Comparison of ENCODE assay signal across 7 mouse cellular contexts in genomic region chr2:33316516-33316915, GRCm38 (mm10). TPM values are rescaled to one million over a fixed set of nuclear protein-coding genes. Genes with fewer than 3 reads are reported as not detected.
A peak's percentile ranks its signal among the peaks of the same experiment; 100 is the strongest.
DNase-seq lines count a peak whose midpoint lies in the region; ATAC-seq and TF ChIP-seq lines count a peak whose summit lies in the region.

No protein-coding gene starts in this region.

- ATAC-seq in intestine, postnatal 0 days = peak; percentile 79
- ATAC-seq in limb, embryonic 11.5 days (ENCODE audit: insufficient number of reproducible peaks, low FRiP score, low TSS enrichment, low read depth) = peak; percentile 79
- ATAC-seq in midbrain, embryonic 15.5 days (replicated peaks) = peak; percentile 80

- peak overlapping the region; percentile 78 for H3K27ac ChIP-seq in embryonic facial prominence, embryonic 10.5 days (replicated peaks)
- H3K27ac ChIP-seq in intestine, postnatal 0 days (ENCODE audit: low read depth, low read length) = no peak overlapping the region
- H3K27ac ChIP-seq in limb, embryonic 11.5 days (replicated peaks; ENCODE audit: low read depth, low read length) = no peak overlapping the region; the same call in 1 of the 2 replicates
- H3K27ac ChIP-seq in midbrain, embryonic 15.5 days = 0 out of 2 replicates have a peak overlapping the region, but pooled peaks have one; percentile 39
- H3K27ac ChIP-seq in spleen, adult 2 months (ENCODE audit: insufficient read depth, low read length) = no peak overlapping the region

- no peaks in the 10 kb centered on the region for H3K36me3 ChIP-seq in embryonic facial prominence, embryonic 10.5 days (replicated peaks)
- no peaks in the 10 kb centered on the region for H3K36me3 ChIP-seq in intestine, postnatal 0 days (ENCODE audit: control insufficient read depth, insufficient read depth)
- H3K36me3 ChIP-seq in limb, embryonic 11.5 days (ENCODE audit: control insufficient read depth, insufficient read depth, low read length) = 0 out of 2 replicates have a peak, but pooled peaks cover 2% of the 10 kb centered on the region
- peaks cover 1% of the 10 kb centered on the region; the same call in 1 of the 2 replicates for H3K36me3 ChIP-seq in midbrain, embryonic 15.5 days (replicated peaks)
- H3K36me3 ChIP-seq in spleen, adult 2 months (ENCODE audit: control insufficient read depth, insufficient read depth, low read length) = no peaks in the 10 kb centered on the region

- 27% methylated on average over 7 of the region's 7 CpGs for WGBS in embryonic facial prominence, embryonic 10.5 days
- WGBS in intestine, postnatal 0 days = 51% methylated on average over 7 of the region's 7 CpGs
- 37% methylated on average over 7 of the region's 7 CpGs for WGBS in limb, embryonic 11.5 days
- 16% methylated on average over 7 of the region's 7 CpGs for WGBS in midbrain, embryonic 15.5 days
- WGBS in spleen, adult 2 months = 65% methylated on average over 7 of the region's 7 CpGs

- TF ChIP-seq POLR2A in spleen, adult 2 months (IDR thresholded peaks at IDR 0.05; ENCODE audit: low read depth, low read length) = no peak

- peaks cover 53% of the 10 kb centered on the region for H3K4me1 ChIP-seq in embryonic facial prominence, embryonic 10.5 days
- H3K4me1 ChIP-seq in intestine, postnatal 0 days (replicated peaks; ENCODE audit: control insufficient read depth, insufficient read depth, low read length) = no peaks in the 10 kb centered on the region
- peaks cover 22% of the 10 kb centered on the region for H3K4me1 ChIP-seq in limb, embryonic 11.5 days (ENCODE audit: control insufficient read depth, insufficient read depth, low read length)
- H3K4me1 ChIP-seq in midbrain, embryonic 15.5 days = peaks cover 11% of the 10 kb centered on the region
- H3K4me1 ChIP-seq in spleen, adult 2 months (ENCODE audit: control insufficient read depth, insufficient read depth, insufficient read length) = no peaks in the 10 kb centered on the region

- H3K27me3 ChIP-seq in embryonic facial prominence, embryonic 10.5 days (replicated peaks; ENCODE audit: low read depth, poor library complexity, severe bottlenecking) = 0 out of 2 replicates have a peak, but pooled peaks cover 1% of the 10 kb centered on the region
- H3K27me3 ChIP-seq in intestine, postnatal 0 days (replicated peaks; ENCODE audit: control insufficient read depth, insufficient read depth, low read length) = no peaks in the 10 kb centered on the region
- no peaks in the 10 kb centered on the region for H3K27me3 ChIP-seq in limb, embryonic 11.5 days (ENCODE audit: control insufficient read depth, insufficient read depth, low read length)
- H3K27me3 ChIP-seq in midbrain, embryonic 15.5 days (replicated peaks) = no peaks in the 10 kb centered on the region
- H3K27me3 ChIP-seq in spleen, adult 2 months (ENCODE audit: control insufficient read depth, insufficient read depth, low read length) = no peaks in the 10 kb centered on the region

- no peak overlapping the region for H3K4me3 ChIP-seq in embryonic facial prominence, embryonic 10.5 days
- no peak overlapping the region for H3K4me3 ChIP-seq in intestine, postnatal 0 days (ENCODE audit: low read depth, low read length)
- H3K4me3 ChIP-seq in limb, embryonic 11.5 days (ENCODE audit: low read depth, low read length) = no peak overlapping the region
- H3K4me3 ChIP-seq in midbrain, embryonic 15.5 days = no peak overlapping the region
- no peak overlapping the region for H3K4me3 ChIP-seq in spleen, adult 2 months (ENCODE audit: extremely low read depth, insufficient read depth, insufficient read length)

- DNase-seq in adrenal gland, postnatal 25 days = peak; percentile 63
- DNase-seq in embryonic facial prominence, embryonic 10.5 days (ENCODE audit: low spot score) = peak; percentile 85
- peak; percentile 100 for DNase-seq in heart, adult 11 months
- DNase-seq in limb, embryonic 11.5 days (ENCODE audit: low spot score) = peak; percentile 77
- peak in 1 of 2 experiments; percentile 13 for DNase-seq in spleen, adult 2 months (ENCODE audit: low read depth in 1 of 2, low spot score in 2 of 2)

- no peak overlapping the region for H3K4me2 ChIP-seq in intestine, postnatal 0 days (replicated peaks; ENCODE audit: low read depth)
- no peak overlapping the region for H3K4me2 ChIP-seq in limb, embryonic 11.5 days (ENCODE audit: low read depth, severe bottlenecking)
- no peak overlapping the region for H3K4me2 ChIP-seq in midbrain, embryonic 15.5 days

- peak; percentile 94 for TF ChIP-seq CTCF in intestine, postnatal 0 days (IDR thresholded peaks at IDR 0.05; ENCODE audit: low read depth)
- TF ChIP-seq CTCF in spleen, adult 2 months (IDR thresholded peaks at IDR 0.05; ENCODE audit: extremely low read depth, insufficient read depth, insufficient read length, insufficient replicate concordance) = 0 out of 2 replicates have a peak, but pooled peaks have one; percentile 22

- no peaks in the 10 kb centered on the region for H3K9me3 ChIP-seq in embryonic facial prominence, embryonic 10.5 days
- no peaks in the 10 kb centered on the region for H3K9me3 ChIP-seq in intestine, postnatal 0 days (ENCODE audit: control insufficient read depth)
- H3K9me3 ChIP-seq in limb, embryonic 11.5 days (ENCODE audit: control insufficient read depth, low read length) = no peaks in the 10 kb centered on the region
- no peaks in the 10 kb centered on the region for H3K9me3 ChIP-seq in midbrain, embryonic 15.5 days

- H3K9ac ChIP-seq in intestine, postnatal 0 days (ENCODE audit: low read depth, low read length) = no peak overlapping the region
- 0 out of 2 replicates have a peak overlapping the region, but pooled peaks have one; percentile 30 for H3K9ac ChIP-seq in limb, embryonic 11.5 days (ENCODE audit: low read length)
- H3K9ac ChIP-seq in midbrain, embryonic 15.5 days = no peak overlapping the region

RNA-seq across cellular contexts. Expression of gene Ralgps1, which starts 54.8 kb away (rescaled TPM):
- total RNA-seq in adrenal gland, postnatal 25 days (2021) = 5.7 and 5.8 TPM in 2 replicates
- 4.8 and 5.5 TPM in 2 replicates for polyA plus RNA-seq in embryonic facial prominence, embryonic 10.5 days (2016; fragmentation: Nextera tagmentation; extraction: Ambion mirVana)
- polyA plus RNA-seq in intestine, postnatal 0 days (2015; fragmentation: Nextera tagmentation; extraction: Ambion mirVana) = 4.0 and 4.9 TPM in 2 replicates
- polyA plus RNA-seq in limb, embryonic 11.5 days (2014; fragmentation: Nextera tagmentation; extraction: Ambion mirVana) = 4.6 and 5.0 TPM in 2 replicates
- 47.6 and 53.1 TPM in 2 replicates for polyA plus RNA-seq in midbrain, embryonic 15.5 days (2015; fragmentation: Nextera tagmentation; extraction: Ambion mirVana)
- polyA plus RNA-seq in spleen, adult 2 months (2012; rRNA removed) = 4.5 and 4.8 TPM in 2 replicates

Comparison
In these comparisons a context has a peak if more than half of its experiments do, and no peak if none do; other contexts are left out.
1. H3K27ac ChIP-seq: peak in embryonic facial prominence, embryonic 10.5 days (single experiment) and midbrain, embryonic 15.5 days (single experiment); none in intestine, postnatal 0 days (single experiment), limb, embryonic 11.5 days (single experiment) and spleen, adult 2 months (single experiment).
2. Peak in every context shown above with its lines, with median percentiles within 50 percentile points of each other: ATAC-seq.